Mouse (Mus musculus) layer of hippocampus, adult 18-20 months (tissue): ENCODE measurements around the gene Shmt1. TPM values are rescaled to one million over a fixed set of nuclear protein-coding genes. Genes with fewer than 3 reads are reported as not detected.

Source experiments
- total RNA-seq, 2 experiments: library from RNA; stranded (reverse); gene quantifications; 2 replicates each; pipeline ENCODE4 v1.2.3; 2021

The Shmt1 gene
- total RNA-seq, 2 experiments from 2014 or later: 5.1 to 7.2 TPM

Other genes with a start within 250 kb of the Shmt1 start
- 10 to 100 TPM; 39.2 to 41.1 TPM for gene Llgl1, start 112.0 kb downstream of the Shmt1 start, total RNA-seq
- 10 to 100 TPM; 63.4 to 63.6 TPM for gene Flii, start 84.5 kb downstream of the Shmt1 start, total RNA-seq
- 10 to 100 TPM; 22.9 to 26.2 TPM for gene Mief2, start 83.3 kb downstream of the Shmt1 start, total RNA-seq
- 1 to 10 TPM; 5.7 to 6.0 TPM for gene Top3a, start 34.4 kb downstream of the Shmt1 start, total RNA-seq
- 10 to 100 TPM; 32.9 to 34.1 TPM for gene Smcr8, start 34.2 kb downstream of the Shmt1 start, total RNA-seq
- gene Dhrs7b, start 18.9 kb upstream of the Shmt1 start, total RNA-seq: 10 to 100 TPM; 27.2 to 30.8 TPM
- 10 to 100 TPM; 29.4 to 30.7 TPM for gene Tmem11, start 67.6 kb upstream of the Shmt1 start, total RNA-seq
- gene Natd1, start 103.0 kb upstream of the Shmt1 start, total RNA-seq: 10 to 100 TPM in 1 of 2 experiments, 1 to 10 TPM in 1; 9.6 to 12.1 TPM
- gene Map2k3, start 120.3 kb upstream of the Shmt1 start, total RNA-seq: 10 to 100 TPM; 12.0 to 12.8 TPM
- gene Kcnj12, start 210.8 kb upstream of the Shmt1 start, total RNA-seq: 1 to 10 TPM; 6.6 to 8.8 TPM